Mouse (Mus musculus): ENCODE data around the gene Klk1b9.
A peak's percentile ranks its signal among the peaks of the same experiment; 100 is the strongest.
"Not testable (repeated sequence)": the region's sequence is repeated elsewhere in the genome, so short reads cannot be mapped to it uniquely, and the experiment has no call there.

Klk1b9 gene

GRCm38 (mm10) chr7:43975761-43976160, at the start of gene Klk1b9:
Gene Klk1b9, plus strand, starts transcription at chr7:43976061.
- not testable (repeated sequence) for DNase-seq (ENCODE audit: low read depth, low spot score)

GRCm38 (mm10) chr7:43928521-43928920, 47.3 kb upstream of the Klk1b9 start:
- DNase-seq (ENCODE audit: low read depth, low spot score), result peak; percentile 34

- no peak for DNase-seq (ENCODE audit: low read depth, low spot score)
Measured at GRCm38 (mm10) chr7:43932337-43932736, 43.5 kb upstream of the Klk1b9 start.

GRCm38 (mm10) chr7:43933440-43933839, 42.4 kb upstream of the Klk1b9 start, which contains the start of gene Klk15:
Gene Klk15, plus strand, starts transcription at chr7:43933740.
- no peak for DNase-seq (ENCODE audit: low read depth, low spot score)

- DNase-seq (ENCODE audit: low read depth, low spot score), result no peak
Measured at GRCm38 (mm10) chr7:43934747-43935146, 41.1 kb upstream of the Klk1b9 start.

GRCm38 (mm10) chr7:43936551-43936950, 39.3 kb upstream of the Klk1b9 start:
- DNase-seq (ENCODE audit: low read depth, low spot score), result no peak

GRCm38 (mm10) chr7:43942293-43942692, 33.6 kb upstream of the Klk1b9 start:
- DNase-seq (ENCODE audit: low read depth, low spot score), result not testable (repeated sequence)

GRCm38 (mm10) chr7:43944727-43945264, 31.1 kb upstream of the Klk1b9 start:
- no peak for DNase-seq (ENCODE audit: low read depth, low spot score)

- no peak for DNase-seq (ENCODE audit: low read depth, low spot score)
Measured at GRCm38 (mm10) chr7:43950364-43950763, 25.5 kb upstream of the Klk1b9 start, which contains the start of gene Klk1b8. Gene Klk1b8, plus strand, starts transcription at chr7:43950664.

GRCm38 (mm10) chr7:43952703-43953102, 23.2 kb upstream of the Klk1b9 start:
- peak; percentile 56 for DNase-seq (ENCODE audit: low read depth, low spot score)

- no peak for DNase-seq (ENCODE audit: low read depth, low spot score)
Measured at GRCm38 (mm10) chr7:43966451-43966850, 9.4 kb upstream of the Klk1b9 start, which contains the start of gene Klk1b1. Gene Klk1b1, plus strand, starts transcription at chr7:43966751.

GRCm38 (mm10) chr7:43967058-43967457, 8.8 kb upstream of the Klk1b9 start:
- DNase-seq (ENCODE audit: low read depth, low spot score), result no peak

- DNase-seq (ENCODE audit: low read depth, low spot score), result no peak
Measured at GRCm38 (mm10) chr7:43967612-43968011, 8.2 kb upstream of the Klk1b9 start.

GRCm38 (mm10) chr7:43985657-43986056, 9.8 kb downstream of the Klk1b9 start:
- no peak for DNase-seq (ENCODE audit: low read depth, low spot score)

- DNase-seq (ENCODE audit: low read depth, low spot score), result not testable (repeated sequence)
Measured at GRCm38 (mm10) chr7:43994821-43995220, 19.0 kb downstream of the Klk1b9 start.

- not testable (repeated sequence) for DNase-seq (ENCODE audit: low read depth, low spot score)
Measured at GRCm38 (mm10) chr7:43995577-43995976, 19.7 kb downstream of the Klk1b9 start, which contains the start of gene Klk1b11. Gene Klk1b11, plus strand, starts transcription at chr7:43995877.

GRCm38 (mm10) chr7:44004847-44005246, 29.0 kb downstream of the Klk1b9 start:
- DNase-seq (ENCODE audit: low read depth, low spot score), result no peak

- DNase-seq (ENCODE audit: low read depth, low spot score), result not testable (repeated sequence)
Measured at GRCm38 (mm10) chr7:44011868-44012267, 36.0 kb downstream of the Klk1b9 start, which contains the start of gene Klk1b26. Gene Klk1b26, plus strand, starts transcription at chr7:44012168.

- peak; percentile 43 for DNase-seq (ENCODE audit: low read depth, low spot score)
Measured at GRCm38 (mm10) chr7:44014666-44015065, 38.8 kb downstream of the Klk1b9 start.

- peak; percentile 41 for DNase-seq (ENCODE audit: low read depth, low spot score)
Measured at GRCm38 (mm10) chr7:44015071-44015470, 39.2 kb downstream of the Klk1b9 start.

Data from brain, adult 2 months (tissue).